8 mouse cellular contexts compared by ENCODE assay signal in the genomic region with DNA sequence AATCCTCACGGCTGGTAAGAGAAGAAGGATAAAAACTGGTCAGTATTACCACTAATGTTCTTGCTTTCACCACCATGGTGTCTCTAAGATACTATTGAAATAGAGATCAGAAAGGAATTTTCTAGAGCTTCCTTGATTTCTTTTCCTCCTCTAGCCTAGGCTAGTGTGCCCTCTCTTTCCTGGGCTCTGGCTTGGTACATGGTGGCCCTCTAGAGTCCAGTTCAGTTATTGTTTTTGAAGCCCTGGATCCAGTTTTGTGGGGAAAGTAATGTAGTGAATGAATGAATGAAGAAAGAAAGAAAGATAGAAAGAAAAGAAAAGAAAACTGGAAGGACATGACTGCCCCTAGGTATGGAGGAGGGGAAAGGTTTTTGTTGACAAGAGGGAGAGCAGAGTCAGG. TPM values are rescaled to one million over a fixed set of nuclear protein-coding genes. Genes with fewer than 3 reads are reported as not detected.
DNase-seq lines count a peak whose midpoint lies in the region; TF ChIP-seq lines count a peak whose summit lies in the region.

No protein-coding gene starts in this region.

- H3K9ac ChIP-seq in MEL (ENCODE audit: control insufficient read depth, low read depth, low read length, poor library complexity, severe bottlenecking): no peak overlapping the region

- no peaks in the 10 kb centered on the region for H3K9me3 ChIP-seq in MEL (replicated peaks; ENCODE audit: insufficient read depth, low read length)

- peak; percentile 34 to 48 for DNase-seq in heart, postnatal 10 days
- no peak for DNase-seq in heart, adult 11 months
- DNase-seq in MEL (ENCODE audit: low read depth, low spot score): peak; percentile 17
- DNase-seq in adrenal gland, postnatal 36 days: peak; percentile 20 to 35
- peak; percentile 26 to 39 for DNase-seq in kidney, postnatal 36 days
- no peak for DNase-seq in c-Kit-positive CD71-positive TER-119-positive erythroid progenitor cells, embryonic 14.5 days (ENCODE audit: low spot score)
- no peak for DNase-seq in right cerebral cortex, postnatal 4 days
- DNase-seq in ovary, postnatal 10 days (ENCODE audit: low spot score): no peak

- TF ChIP-seq POLR2A in MEL (IDR thresholded peaks at IDR 0.05; ENCODE audit: control insufficient read depth in 1 of 2, insufficient read depth in 1 of 2, low read depth in 1 of 2, low read length in 2 of 2, poor library complexity in 1 of 2): no peak

- H3K4me1 ChIP-seq in MEL (ENCODE audit: control insufficient read depth in 1 of 2, insufficient read depth in 2 of 2, low read length in 2 of 2): no peaks in the 10 kb centered on the region

- intact Hi-C loops in heart, postnatal 10 days (cut with DNase I): loop anchor here (1.0 to 5.0 kb wide), 2 partner anchors 95 to 109 kb away; no protein-coding TSS in a partner anchor

- peaks cover 5 to 6% of the 10 kb centered on the region in 2 experiments for H3K27me3 ChIP-seq in MEL (ENCODE audit: control insufficient read depth in 1 of 2, insufficient read depth in 2 of 2, low read length in 2 of 2)

- TF ChIP-seq CTCF in MEL (IDR thresholded peaks at IDR 0.05 in 2 of 3, conservative IDR thresholded peaks at IDR 0.05 in 1 of 3; ENCODE audit: control insufficient read depth in 1 of 3, insufficient read depth in 1 of 3, low read depth in 2 of 3, low read length in 3 of 3, poor library complexity in 1 of 3, severe bottlenecking in 1 of 3): peak in 2 of 3 experiments; percentile 43 to 71; a peak in 3 of 6 replicates

- TF ChIP-seq EP300 in MEL (IDR thresholded peaks at IDR 0.05; ENCODE audit: low read depth in 1 of 2, low read length in 2 of 2): no peak

- H3K4me3 ChIP-seq in MEL (ENCODE audit: control insufficient read depth in 1 of 2, insufficient read depth in 1 of 2, low read depth in 2 of 2, low read length in 2 of 2): no peak overlapping the region

- peak; percentile 78 for TF ChIP-seq RAD21 in MEL (IDR thresholded peaks at IDR 0.05; ENCODE audit: low read depth, low read length)

- H3K36me3 ChIP-seq in MEL (ENCODE audit: control insufficient read depth in 1 of 2, insufficient read depth in 2 of 2, low read length in 2 of 2): no peaks in the 10 kb centered on the region

- no peak overlapping the region for H3K27ac ChIP-seq in MEL (ENCODE audit: control insufficient read depth, low read depth, low read length)

- H3K79me2 ChIP-seq in MEL (ENCODE audit: control insufficient read depth, insufficient read depth, low read length, poor library complexity): no peaks in the 10 kb centered on the region

TF ChIP-seq in MEL, 35 proteins besides CTCF, POLR2A, EP300 and RAD21:
- TF ChIP-seq MAZ (IDR thresholded peaks at IDR 0.05; ENCODE audit: low read depth, low read length) (no peak), ZC3H11A (IDR thresholded peaks at IDR 0.05; ENCODE audit: low read depth, low read length) (peak; percentile 63), POLR2AphosphoS2 (IDR thresholded peaks at IDR 0.05; ENCODE audit: low read length) (no peak), SMC3 (IDR thresholded peaks at IDR 0.05; ENCODE audit: low read depth, low read length) (peak; percentile 77)
TF ChIP-seq in MEL: peak in this region for 2.

RNA-seq across cellular contexts. Expression of gene Fbxw10, which starts 4.3 kb away (rescaled TPM):
- total RNA-seq in heart, postnatal 10 days (2021): under 1 TPM; 0.26 to 0.27 TPM
- total RNA-seq in MEL (2012; rRNA removed): not detected in 2 replicates
- polyA plus RNA-seq in MEL (2012; ENCODE audit: insufficient read depth in 1 of 2, insufficient read length in 2 of 2, low read depth in 1 of 2, low replicate concordance in 2 of 2, missing spikeins in 1 of 2): not detected
- total RNA-seq in adrenal gland, postnatal 36 days (2021): under 1 TPM; 0.72 to 0.83 TPM

RNA-seq across cellular contexts. Expression of gene Tvp23b, which starts 28.1 kb away (rescaled TPM):
- 10 to 100 TPM; 18.4 to 24.4 TPM for total RNA-seq in heart, postnatal 10 days (2021)
- total RNA-seq in MEL (2012; rRNA removed): 32.1 and 40.0 TPM in 2 replicates
- 10 to 100 TPM in 1 of 2 experiments, not detected in 1; 24.3 TPM for polyA plus RNA-seq in MEL (2012; ENCODE audit: insufficient read depth in 1 of 2, insufficient read length in 2 of 2, low read depth in 1 of 2, low replicate concordance in 2 of 2, missing spikeins in 1 of 2)
- total RNA-seq in adrenal gland, postnatal 36 days (2021): 10 to 100 TPM; 50.8 to 56.2 TPM

RNA-seq across cellular contexts. Expression of gene Trim16, which starts 31.2 kb away (rescaled TPM):
- total RNA-seq in heart, postnatal 10 days (2021): 1 to 10 TPM; 8.2 to 9.4 TPM
- total RNA-seq in MEL (2012; rRNA removed): 3.1 and 5.9 TPM in 2 replicates
- 1 to 10 TPM in 1 of 2 experiments, not detected in 1; 5.5 TPM for polyA plus RNA-seq in MEL (2012; ENCODE audit: insufficient read depth in 1 of 2, insufficient read length in 2 of 2, low read depth in 1 of 2, low replicate concordance in 2 of 2, missing spikeins in 1 of 2)
- 1 to 10 TPM; 5.8 to 6.6 TPM for total RNA-seq in adrenal gland, postnatal 36 days (2021)

Comparison
In these comparisons a context has a peak if more than half of its experiments do, and no peak if none do; other contexts are left out.
1. DNase-seq: peak in heart, postnatal 10 days (2 of 2), MEL (single experiment), adrenal gland, postnatal 36 days (2 of 2) and kidney, postnatal 36 days (2 of 2); none in heart, adult 11 months (single experiment), c-Kit-positive CD71-positive TER-119-positive erythroid progenitor cells, embryonic 14.5 days (single experiment), right cerebral cortex, postnatal 4 days (single experiment) and ovary, postnatal 10 days (single experiment).